Mouse (Mus musculus) gastrocnemius, postnatal 25 days (tissue): Measurements from ENCODE around the gene Tbc1d17. TPM values are rescaled to one million over a fixed set of nuclear protein-coding genes. Genes with fewer than 3 reads are reported as not detected.
A peak's percentile ranks its signal among the peaks of the same experiment; 100 is the strongest.

Experiments used
- DNase-seq: peaks from one replicate; pipeline ENCODE4 v3.0.0; 2022
- total RNA-seq, 2 experiments: library from RNA; stranded (reverse); gene quantifications; 1 replicate in 1 of 2; 2 replicates in 1 of 2; pipeline ENCODE4 v1.2.3; 2021

The Tbc1d17 gene
- total RNA-seq, 2 experiments from 2014 or later: 38.6 to 41.2 TPM

DNA sequence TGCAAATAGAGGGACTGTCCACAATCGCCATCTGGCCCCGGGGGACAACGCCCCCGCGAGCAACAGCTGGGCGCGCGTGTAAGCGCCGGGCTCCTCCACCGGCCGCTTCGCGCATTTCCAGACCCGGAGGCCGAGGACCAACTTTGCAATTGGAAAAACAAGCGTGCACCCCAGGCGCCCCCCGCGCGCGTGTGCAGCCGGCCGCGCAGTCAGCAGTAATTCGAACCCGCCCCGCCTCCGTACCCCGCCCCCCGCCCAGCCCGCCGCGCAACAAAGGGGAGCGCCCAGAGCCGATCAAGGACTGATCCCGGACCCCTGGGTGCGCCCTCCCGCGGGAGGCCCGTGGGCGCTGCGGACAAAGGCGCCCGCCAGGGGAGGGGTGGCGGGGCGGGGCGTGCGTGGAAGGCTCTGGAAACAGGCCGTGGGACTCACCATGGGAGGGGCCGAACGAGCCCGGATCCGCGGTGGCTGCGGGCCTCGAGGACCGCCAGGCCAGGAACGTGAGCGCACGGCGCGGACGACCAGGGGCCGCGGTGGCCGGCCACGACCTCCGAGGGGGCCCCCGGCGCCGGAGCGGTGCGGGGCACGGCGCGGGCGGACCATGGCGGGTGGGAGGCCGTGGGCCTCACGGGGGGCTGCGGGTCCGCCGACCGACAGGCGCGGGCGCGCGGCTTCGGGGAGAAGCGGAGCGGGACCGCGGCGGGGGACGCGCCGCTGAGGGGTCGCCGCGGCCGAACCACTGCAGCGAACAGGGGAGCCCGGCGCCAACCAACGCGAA lies 20.2 kb upstream of the Tbc1d17 start:
- DNase-seq: peak; percentile 83

DNA sequence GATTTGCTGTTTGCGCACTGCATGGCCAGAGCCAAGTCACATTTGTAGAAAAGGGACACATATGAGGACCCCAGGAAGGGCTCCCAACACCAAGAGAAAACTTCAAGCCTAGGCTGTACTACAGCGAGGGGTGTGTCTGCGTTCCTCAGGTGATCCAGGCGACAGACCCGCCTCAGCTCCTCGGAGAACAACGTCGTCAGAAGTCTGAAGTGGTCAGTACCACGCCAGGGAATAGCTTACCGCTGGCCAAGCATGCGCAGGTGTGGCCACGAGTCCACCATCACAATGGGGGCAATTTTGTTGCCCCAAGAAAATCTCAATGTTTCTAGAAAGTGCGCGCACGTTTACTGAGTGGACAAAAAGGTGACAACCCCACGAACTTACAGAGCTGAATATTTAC lies 19.6 kb upstream of the Tbc1d17 start:
- no peak for DNase-seq

DNA sequence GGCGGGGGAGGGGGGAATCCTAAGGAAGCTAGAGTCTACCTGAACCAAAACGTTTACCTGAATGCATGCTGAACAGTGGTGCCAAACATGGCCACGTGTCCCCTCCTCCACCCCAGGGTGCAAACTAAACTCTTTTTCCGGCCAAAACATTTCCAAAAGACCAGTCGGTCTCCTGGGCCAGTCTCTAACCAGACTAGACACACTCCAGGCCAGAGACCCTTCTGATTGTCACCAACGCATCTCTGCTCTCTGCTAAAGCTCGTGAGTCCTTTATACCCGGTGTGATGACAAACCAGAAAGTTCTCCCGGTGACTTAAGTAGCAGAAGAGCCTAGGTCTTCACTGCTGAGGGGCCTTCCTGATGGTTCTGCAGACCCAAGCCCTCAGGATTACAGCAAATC lies 18.9 kb upstream of the Tbc1d17 start:
- no peak for DNase-seq

DNA sequence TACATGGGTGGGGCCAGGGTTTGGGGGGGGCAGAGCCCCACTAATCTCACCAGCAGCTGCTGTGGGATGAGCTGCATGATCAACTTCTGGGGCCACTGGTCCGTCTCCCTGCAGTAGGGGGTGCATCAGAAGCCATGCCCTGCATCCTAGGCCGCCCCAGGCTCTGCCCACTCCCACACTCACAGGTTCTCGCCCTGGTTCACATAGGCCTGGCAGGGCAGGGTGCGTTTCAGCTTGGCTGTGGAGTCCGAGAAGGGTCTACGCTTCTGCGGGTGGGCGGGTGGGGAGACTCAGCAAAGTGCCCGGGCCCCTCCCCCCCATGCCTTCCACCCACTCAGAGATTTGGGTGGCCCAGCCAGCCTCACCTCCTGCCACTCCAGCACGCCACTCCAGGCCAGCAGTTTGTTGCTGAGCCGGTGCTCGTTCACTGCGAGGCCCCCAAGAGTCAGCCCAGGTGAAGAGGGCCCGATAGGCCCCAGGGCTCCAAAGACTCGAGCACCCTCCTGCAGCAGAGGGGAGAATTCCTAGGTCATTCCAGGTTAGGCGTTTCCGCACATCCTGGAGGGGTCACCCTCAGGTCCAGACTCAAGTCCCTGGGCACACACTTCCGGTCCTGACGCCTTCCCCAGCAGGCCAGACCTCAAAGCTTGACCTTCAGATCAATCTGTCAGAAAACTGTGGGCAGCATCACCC lies 18.3 kb upstream of the Tbc1d17 start:
- DNase-seq: no peak

DNA sequence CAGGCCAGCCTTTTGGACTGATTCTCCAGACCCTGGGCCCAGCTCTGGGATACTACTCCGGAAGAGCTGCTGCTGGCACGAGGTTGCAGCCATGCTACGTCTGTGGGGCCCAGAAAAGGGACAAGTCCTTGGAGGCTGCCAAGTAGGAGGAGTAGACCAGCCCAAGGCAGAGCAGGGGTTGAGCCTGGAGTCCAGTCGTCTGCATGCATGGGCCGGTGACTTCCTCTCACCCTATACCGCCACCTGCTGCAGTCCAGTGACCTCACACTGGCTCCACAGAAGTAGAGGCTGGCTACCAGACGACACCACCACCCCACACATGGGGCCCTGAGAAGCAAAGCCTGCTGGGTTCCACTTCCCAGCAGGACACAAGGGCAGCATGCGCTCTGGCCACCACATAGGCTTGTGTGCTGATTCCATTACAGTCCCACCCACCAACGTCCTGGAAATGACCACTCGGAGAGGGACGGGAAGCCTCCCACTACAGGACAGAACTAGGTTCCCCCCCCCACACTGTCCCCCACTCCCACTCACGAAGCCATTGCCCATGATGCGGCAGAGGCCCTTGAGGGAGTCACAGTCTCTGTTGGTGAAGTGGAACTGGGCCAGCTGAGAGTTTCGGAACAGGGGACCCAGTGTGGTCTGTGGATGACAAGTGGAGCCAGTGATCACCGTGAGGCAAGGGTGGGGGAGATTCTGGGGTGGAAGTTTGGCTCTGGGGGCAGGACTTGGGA lies 17.6 kb upstream of the Tbc1d17 start:
- peak; percentile 72 for DNase-seq

DNA sequence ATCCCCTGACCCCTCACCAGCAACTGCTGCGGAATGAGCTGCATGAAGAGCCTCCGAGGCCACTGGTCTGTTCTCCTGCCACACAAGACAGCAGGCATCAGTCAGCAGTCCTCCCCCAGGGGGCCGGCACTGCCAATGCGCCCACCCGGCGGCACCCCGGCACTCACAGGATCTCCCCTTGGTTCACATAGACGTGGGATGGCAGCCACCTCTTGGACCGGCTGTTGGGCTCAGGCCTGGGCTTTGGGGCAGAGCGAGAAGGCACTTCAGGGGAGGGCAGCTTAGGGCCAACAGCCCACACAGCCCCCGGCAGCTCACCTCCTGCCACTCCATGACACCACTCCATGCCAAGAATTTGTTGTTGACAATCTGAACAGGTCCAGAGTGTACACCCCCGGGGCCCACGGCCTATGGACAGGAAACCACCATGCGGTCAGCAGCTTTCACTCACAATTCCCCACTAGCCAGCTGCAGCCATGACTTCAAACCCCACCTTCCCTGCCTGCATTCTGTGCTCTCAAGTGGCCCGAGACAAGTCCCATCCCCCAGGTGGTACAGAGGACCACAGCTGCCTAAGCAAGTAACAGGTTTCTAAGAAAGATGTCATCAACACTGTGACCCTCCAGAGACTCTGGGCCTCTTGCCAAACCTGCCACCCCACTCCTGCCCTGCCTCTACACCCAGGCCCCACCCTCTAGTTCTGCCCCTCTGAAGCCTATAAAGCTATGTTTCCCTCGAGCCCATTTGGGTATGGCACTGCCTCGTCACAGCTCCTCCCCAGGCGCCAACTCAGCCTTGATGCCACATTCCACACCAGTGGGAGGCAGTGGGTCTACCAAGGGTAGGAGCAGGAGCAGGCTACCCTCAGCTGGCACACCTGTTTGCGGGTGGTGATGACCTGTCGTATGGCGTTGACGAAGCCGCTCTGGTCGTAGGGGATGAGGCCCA lies 16.0 kb upstream of the Tbc1d17 start:
- DNase-seq: no peak

DNA sequence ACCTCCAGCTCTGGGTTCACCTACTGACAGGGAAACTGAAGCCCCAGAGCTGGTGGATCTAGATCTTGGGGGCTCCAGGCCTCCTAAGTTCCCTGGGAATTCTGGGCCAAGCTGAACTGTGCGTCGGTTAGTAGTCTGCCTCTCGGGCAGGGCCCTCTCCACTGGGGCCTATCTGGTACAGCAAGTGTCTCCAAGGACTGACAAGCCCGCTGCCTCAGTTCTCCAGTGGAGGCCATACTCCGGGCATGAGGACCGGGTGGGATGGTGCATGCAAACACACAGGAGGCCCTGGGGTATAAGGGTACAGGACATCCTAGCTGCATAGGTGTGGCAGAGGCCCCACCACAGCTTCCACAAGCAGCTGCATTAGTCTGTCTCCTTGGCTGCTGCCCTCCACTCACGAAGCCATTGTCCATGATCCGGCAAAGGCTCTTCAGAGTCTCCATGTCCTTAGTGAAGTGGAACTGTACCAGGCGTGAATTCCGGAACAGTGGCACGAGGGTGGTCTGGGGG lies 15.2 kb upstream of the Tbc1d17 start:
- DNase-seq: no peak

DNA sequence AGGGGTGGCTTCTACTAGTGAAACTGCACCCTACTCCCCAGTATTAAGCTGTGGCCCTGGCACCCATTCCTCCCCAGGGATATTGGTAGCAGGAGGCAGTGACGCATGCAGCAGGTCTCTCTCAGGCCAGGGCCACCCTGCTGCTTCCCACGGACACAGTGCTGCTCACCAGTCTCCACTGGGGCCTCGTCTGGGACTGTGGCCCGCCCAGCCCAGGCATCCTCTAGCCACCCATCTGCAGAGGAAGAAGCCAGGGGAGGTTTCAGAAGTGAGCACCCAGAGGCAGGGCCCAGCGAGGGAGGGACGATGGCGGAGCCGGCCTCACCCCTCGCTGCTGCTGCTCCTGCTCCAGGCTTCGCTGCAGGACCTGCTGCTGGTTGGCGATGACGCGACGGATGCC lies 14.3 kb upstream of the Tbc1d17 start:
- no peak for DNase-seq

DNA sequence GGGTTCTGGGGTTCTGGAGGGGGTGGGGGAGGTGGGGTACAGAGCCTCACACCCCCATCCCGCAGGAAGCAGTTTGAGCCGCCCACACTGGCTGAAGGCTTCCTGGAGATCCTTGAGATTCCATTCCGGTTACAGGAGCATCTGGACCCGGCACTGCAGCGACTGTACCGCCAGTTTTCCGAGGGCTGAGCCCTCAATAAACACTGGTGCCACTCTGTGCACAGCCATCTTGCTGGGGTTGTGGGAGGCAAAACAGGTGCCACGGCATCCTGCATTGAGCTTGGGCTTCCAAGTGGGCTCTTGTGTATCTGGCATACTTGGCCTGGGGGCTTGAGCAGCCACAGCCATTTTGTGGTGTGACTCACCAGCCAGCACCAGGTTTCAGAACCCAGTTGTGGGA lies 13.6 kb upstream of the Tbc1d17 start:
- DNase-seq: no peak

DNA sequence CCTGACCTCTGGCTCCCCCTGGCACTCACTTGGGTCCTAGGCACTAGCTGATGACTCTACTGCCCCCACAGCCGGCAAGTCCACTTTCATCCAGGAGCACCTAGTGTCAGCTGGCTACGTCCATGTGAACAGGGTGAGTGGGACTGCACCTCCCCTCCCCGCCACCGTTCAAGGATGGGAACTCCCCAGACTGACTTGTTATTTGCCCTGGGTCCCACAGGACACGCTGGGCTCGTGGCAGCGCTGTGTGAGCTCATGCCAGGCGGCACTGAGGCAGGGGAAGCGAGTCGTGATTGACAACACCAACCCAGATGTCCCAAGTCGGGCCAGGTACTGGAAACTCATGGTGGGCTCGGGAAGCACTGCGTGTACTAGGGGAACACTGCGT lies 12.5 kb upstream of the Tbc1d17 start:
- no peak for DNase-seq

DNA sequence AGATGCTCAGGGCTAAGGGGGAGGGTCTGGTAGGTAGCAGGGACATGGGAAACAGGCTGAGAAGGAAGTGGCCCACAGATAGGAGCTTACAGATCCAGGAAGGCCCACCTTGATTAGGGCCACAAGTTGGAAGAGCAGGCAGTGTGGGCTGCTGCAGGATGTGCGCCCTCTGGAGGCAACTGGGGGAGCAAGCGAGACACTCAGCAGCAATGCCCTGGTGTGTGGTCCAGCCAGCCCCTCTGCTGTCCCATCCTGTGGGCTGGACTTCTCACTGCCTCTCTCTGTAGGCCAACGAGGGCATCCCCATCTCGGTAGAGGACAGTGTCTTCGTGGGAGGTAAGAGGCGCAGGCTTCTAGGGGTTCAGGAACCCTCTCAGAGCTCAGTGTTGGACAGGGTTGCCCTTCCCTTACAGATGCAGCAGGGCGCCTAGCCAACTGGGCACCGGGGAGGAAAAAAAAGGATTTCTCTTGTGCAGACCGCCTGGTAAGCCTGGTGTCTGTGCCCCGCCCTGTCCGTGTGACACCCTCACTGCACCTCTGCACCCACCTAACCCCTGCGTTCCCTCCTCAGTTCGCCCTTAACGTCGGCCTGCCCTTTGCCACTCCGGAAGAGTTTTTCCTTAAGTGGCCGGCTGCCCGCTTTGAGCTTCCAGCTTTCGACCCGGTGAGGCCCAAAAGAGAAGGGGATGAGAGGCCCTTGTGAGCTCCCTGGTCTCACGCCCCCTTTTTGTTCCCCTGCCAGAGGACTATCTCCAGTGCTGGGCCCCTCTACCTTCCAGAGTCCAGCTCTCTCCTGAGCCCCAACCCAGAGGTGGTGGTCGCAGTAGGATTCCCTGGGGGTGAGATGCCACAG lies 11.9 kb upstream of the Tbc1d17 start:
- DNase-seq: no peak

DNA sequence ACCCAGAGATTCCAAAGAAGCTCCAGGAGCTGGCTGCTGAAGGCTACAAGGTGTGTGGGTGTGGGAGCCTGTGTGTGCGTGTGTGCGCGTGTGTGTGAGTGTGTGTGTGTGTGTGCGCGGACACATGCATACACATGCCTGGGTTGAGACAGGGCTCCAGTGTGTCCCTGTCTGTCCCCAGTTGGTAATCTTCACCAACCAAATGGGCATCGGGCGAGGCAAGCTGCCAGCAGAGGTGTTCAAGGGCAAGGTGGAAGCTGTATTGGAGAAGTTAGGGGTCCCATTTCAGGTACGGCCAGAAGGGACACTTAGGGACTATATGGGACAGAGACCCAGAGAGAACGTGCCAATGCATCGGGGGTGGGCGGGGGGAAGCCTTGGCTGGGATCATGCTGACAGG lies 11.0 kb upstream of the Tbc1d17 start:
- no peak for DNase-seq

DNA sequence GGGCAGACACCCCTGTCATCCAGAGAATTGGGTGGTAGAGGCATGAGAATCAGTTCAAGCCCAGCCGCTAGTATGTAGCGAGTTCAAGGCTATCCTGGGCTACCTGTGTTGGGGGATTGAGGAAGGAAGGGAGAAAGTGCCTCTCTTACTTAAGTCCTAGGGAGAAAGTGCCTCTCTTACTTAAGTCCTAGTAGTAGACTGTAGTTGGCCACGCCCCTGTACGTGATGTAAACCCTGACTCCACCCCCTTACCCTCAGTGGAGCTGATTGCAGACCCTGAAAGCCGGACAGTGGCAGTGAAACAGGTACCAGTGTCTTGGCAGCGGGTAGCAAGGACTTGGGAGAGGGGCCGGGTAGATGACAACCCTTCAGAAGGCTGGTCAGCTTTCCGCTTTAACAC lies 9.0 kb upstream of the Tbc1d17 start:
- DNase-seq: no peak

DNA sequence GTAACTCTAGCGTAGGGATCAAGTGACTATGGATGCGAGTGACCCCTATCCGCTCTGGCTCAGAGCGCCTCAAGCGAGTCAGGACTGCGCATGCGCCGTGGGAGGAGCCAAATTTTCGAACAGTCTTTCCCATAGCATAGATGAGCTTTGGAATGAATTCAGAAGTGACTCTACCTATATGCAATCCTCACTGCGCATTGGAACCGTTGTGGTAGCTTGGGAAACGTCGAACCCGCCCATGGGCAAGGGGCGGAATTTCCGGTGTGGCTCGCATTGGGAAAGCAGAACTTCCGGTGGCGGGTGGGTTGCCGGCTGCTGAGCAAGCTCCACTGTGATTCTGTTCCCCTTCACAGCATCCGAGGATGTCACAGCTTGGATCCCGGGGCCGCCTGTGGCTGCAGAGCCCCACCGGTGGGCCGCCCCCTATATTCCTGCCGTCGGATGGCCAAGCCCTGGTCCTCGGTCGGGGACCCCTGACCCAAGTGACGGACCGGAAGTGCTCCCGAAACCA lies 8.2 kb upstream of the Tbc1d17 start, which contains the start of gene Pnkp:
Pnkp (plus strand) TSS at position 98 of the 511 bp plus-strand sequence.
- DNase-seq: peak; percentile 80

DNA sequence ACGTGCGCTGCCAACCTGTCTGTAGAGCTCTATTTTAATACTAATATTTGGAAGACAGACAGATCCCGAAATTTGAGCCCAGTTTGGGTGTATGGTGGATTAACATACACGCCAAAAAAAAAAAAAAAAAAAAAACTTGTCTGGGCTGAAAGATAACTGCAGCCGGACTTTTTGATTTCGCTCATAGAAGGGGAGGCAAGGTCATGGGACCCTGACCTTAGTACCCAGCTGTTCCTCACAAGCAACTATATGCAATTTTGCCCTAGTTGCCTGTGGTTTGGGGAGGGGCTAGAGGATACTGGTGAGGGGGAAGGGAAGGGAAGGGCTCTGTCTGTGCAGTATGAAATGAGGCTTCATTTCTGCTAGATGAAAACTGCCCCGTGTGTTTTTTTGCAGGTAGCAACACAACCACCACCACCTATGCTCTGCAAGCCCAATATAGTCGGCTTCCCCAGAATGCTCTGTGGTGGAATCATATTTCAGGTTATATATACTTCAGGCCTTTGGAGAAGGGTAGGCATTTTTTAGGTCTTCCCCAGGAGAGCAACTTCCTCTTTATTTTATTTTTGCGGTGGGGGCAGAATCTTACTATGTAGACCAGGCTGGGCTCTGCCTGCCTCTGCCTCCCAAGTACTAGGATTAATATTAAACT lies 7.5 kb upstream of the Tbc1d17 start:
- no peak for DNase-seq

DNA sequence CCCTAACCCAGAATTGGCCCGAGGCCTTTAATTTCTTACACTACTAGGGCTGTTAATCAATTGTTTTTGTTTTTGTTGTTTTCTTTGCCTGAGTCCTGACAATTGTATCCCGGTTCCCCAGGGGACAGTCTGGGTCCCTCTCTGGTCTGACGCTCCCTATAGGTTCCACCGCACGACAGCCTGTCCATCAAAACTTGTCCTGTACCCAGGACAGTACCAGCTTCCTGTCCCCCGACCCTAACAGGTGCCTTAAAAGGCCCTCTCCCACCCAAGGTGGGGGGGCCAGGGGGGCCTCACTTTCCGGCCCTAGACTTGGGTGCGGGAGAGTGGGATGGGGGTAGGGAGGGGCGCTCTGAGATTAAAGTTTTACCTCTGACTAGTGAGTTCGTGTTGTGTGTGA lies 6.2 kb upstream of the Tbc1d17 start:
- no peak for DNase-seq

DNA sequence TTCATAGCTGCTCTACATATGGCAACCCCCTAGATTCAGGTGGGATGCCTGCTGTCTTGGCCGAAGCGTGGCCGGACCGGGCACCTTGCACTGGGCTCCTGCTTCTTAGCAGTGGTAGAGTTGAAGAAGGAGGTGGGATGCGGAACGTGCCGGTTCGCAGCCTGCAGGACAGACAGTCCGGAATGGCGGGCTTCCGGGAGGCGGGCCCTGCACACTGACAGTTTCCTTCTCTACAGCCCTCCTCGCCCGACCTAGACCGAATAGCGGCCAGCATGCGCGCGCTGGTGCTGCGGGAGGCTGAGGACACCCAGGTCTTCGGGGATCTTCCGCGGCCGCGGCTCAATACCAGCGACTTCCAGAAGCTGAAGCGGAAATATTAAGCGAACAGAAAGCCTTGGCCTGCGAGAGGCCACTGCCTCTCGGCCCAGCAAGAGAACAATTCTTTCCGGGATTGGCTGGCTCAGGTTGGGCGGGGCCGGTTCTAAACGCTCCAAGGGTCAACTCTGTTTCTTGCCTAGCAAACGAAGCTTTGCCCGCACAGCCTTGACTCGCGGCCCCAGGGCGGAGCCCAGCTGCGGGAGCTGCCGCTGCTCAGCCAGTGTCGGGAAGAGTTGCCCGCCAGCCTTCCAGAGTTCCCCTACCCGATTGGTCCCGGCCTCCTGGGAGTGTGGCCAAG lies 5.6 kb upstream of the Tbc1d17 start:
- DNase-seq: peak; percentile 87

DNA sequence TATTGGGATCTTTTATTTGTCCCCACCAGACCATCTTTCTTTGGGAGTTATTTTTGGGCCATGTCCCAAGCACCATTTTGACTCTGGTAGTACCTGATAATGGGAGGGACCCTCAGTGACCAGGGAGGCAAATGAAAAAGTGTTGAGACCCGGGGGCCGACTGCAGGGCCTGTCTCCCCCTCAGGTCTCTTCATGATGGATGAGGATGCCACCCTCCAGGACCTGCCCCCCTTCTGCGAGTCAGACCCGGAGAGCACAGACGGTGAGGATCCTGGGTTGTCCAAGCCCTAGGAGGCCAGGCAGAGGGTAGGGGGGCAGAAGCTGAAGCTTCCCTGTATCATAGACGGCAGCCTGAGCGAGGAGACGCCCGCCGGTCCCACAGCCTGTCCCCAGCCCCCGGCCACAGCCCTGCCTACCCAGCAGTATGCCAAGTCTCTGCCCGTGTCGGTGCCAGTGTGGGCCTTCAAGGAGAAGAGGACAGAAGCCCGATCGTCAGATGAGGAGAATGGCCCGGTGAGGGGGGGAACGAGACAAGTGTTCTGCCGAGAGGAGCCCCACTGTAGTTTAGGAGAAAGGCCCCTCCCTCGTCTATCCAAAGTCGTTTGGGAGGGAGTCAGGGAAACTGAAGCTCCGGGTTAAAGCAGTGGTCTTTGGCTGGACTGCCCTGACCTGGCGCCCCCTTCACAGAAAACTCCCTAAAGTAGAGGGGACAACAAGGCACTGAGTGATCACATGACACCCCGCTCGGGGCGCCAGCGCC lies 4.9 kb upstream of the Tbc1d17 start:
- DNase-seq: no peak

DNA sequence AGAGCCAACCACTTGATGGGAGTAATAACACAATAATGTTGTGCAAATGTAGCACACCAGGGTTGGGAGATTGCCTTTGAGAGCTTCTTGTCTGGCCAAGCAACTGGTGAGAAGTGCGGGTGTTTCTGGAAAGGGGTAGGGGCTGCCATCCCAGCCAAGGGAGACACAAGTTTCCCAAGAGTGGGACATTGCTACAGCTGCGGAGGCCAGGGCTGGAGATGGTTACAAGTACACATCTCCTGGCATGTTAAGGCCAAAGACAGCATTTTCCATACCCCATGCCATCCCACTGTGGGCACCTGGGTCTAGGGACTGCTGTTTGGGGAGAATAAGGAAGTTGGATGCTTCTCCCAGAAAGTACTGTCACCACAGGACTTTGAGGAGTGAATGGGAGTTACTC lies 4.2 kb upstream of the Tbc1d17 start:
- DNase-seq: no peak
